In the genomic region with DNA sequence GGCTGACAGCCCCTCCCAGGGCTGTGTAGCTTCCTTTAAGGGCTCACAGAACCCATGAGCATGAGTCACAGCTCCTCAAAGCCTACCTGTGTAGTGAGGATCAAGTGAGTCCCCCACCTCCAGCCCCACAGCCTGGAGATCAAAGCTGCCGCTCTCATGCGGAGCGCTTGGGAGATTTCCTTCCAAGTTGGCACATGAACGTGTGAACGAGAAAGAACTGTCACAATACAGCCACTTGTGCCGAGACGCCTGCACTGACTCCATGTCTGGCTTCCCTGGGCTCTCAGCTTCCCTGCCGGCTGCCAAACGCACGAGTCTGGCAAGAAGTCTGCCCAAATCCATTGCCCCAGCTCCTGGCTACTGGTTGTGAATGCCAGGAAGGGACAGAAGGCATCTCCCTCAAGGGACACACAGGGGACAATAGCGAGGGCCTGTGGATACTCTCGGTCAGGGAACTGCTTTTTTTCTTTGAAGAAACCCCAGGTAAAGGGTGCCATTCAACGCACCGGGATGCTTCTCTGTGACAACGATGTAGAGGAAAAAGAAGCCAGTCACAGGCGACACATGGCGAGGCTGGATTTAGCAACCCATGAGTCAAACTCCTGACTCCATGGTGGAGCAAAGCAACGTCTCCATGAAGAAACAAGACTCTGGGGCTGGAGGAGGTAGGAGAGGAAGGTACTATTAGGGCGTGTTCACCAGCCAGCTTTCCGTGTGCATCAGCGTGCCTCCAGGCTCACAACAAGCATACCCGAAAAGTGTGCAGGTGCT, we compare ENCODE assay signal across 10 mouse cellular contexts.
DNase-seq lines count a peak whose midpoint lies in the region; ATAC-seq lines count a peak whose summit lies in the region.
"Had no signal": no experiment of that assay in that cellular context is flagged by ENCODE, and none has a peak within 500 bp of the region (broad histone marks: within the 10 kb centered on the region; RNA-seq: fewer than 3 reads in every experiment).

No protein-coding gene starts in this region.

- no peak for ATAC-seq in heart, embryonic 11.5 days (replicated peaks; ENCODE audit: insufficient number of reproducible peaks, low FRiP score, low TSS enrichment)
- peak; percentile 74 for ATAC-seq in cerebellum, adult (ENCODE audit: insufficient number of reproducible peaks, low FRiP score, low TSS enrichment)
- ATAC-seq in midbrain, embryonic 16.5 days = 0 out of 2 replicates have a peak, but pooled peaks have one; percentile 21

- H3K4me1 ChIP-seq in heart, embryonic 11.5 days (ENCODE audit: control insufficient read depth, insufficient read depth, low read length) = no peaks in the 10 kb centered on the region
- H3K4me1 ChIP-seq in midbrain, embryonic 16.5 days (ENCODE audit: control insufficient read depth, insufficient read depth, low read length) = no peaks in the 10 kb centered on the region

- H3K9ac ChIP-seq in heart, embryonic 11.5 days (ENCODE audit: low read depth, low read length) = no peak overlapping the region
- no peak overlapping the region for H3K9ac ChIP-seq in midbrain, embryonic 16.5 days (ENCODE audit: low read depth, low read length)
- H3K9ac ChIP-seq: liver, embryonic 14.5 days had no signal

- no peaks in the 10 kb centered on the region for H3K9me3 ChIP-seq in heart, embryonic 11.5 days (replicated peaks; ENCODE audit: control insufficient read depth, low read length)
- H3K9me3 ChIP-seq in midbrain, embryonic 16.5 days (replicated peaks; ENCODE audit: control insufficient read depth, low read length, poor library complexity, severe bottlenecking) = no peaks in the 10 kb centered on the region

- H3K4me2 ChIP-seq in heart, embryonic 11.5 days = peak overlapping the region; percentile 8
- H3K4me2 ChIP-seq in midbrain, embryonic 16.5 days (ENCODE audit: low read length) = peak overlapping the region; percentile 4; the same call in 1 of the 2 replicates

- DNase-seq in heart, postnatal 25 days (ENCODE audit: low spot score) = no peak
- DNase-seq in frontal cortex, postnatal 14 days (ENCODE audit: low spot score in 2 of 2) = peak; percentile 34 to 40
- DNase-seq in testis, postnatal 14 days (ENCODE audit: low spot score) = no peak
- DNase-seq in kidney, adult 18-20 months = no peak
- DNase-seq in urinary bladder, adult 2 months (ENCODE audit: low spot score) = no peak

- no peaks in the 10 kb centered on the region for H3K27me3 ChIP-seq in heart, embryonic 11.5 days (ENCODE audit: control insufficient read depth, insufficient read depth, low read length)
- H3K27me3 ChIP-seq in midbrain, embryonic 16.5 days (ENCODE audit: control insufficient read depth, insufficient read depth, low read depth, low read length) = no peaks in the 10 kb centered on the region

- 51% methylated on average over 22 of the region's 22 CpGs for WGBS in heart, embryonic 11.5 days (ENCODE audit: insufficient replicate concordance)
- 66% methylated on average over 22 of the region's 22 CpGs for WGBS in midbrain, embryonic 16.5 days

- intact Hi-C loops in heart, postnatal 25 days (cut with DNase I) = no loop called here

- no peak overlapping the region for H3K4me3 ChIP-seq in heart, embryonic 11.5 days (ENCODE audit: low read depth, low read length)
- H3K4me3 ChIP-seq in midbrain, embryonic 16.5 days (ENCODE audit: low read depth, low read length) = no peak overlapping the region
- H3K4me3 ChIP-seq: heart, adult 2 months had no signal

- no peaks in the 10 kb centered on the region for H3K36me3 ChIP-seq in heart, embryonic 11.5 days (ENCODE audit: control insufficient read depth, insufficient read depth, low read length)
- no peaks in the 10 kb centered on the region for H3K36me3 ChIP-seq in midbrain, embryonic 16.5 days (ENCODE audit: control insufficient read depth, insufficient read depth, low read length)

- no peak overlapping the region for H3K27ac ChIP-seq in heart, embryonic 11.5 days (ENCODE audit: low read depth, low read length)
- peak overlapping the region; percentile 14; the same call in 1 of the 2 replicates for H3K27ac ChIP-seq in midbrain, embryonic 16.5 days (ENCODE audit: low read length)
- H3K27ac ChIP-seq: heart, adult 2 months; liver, embryonic 14.5 days had no signal

Comparison
In these comparisons a context has a peak if more than half of its experiments do, and no peak if none do; other contexts are left out.
1. DNase-seq: peak in frontal cortex, postnatal 14 days (2 of 2); none in heart, postnatal 25 days (single experiment), testis, postnatal 14 days (single experiment), kidney, adult 18-20 months (single experiment) and urinary bladder, adult 2 months (single experiment).